Mouse (Mus musculus): ENCODE results near the gene Pdcd1lg2.

DNA sequence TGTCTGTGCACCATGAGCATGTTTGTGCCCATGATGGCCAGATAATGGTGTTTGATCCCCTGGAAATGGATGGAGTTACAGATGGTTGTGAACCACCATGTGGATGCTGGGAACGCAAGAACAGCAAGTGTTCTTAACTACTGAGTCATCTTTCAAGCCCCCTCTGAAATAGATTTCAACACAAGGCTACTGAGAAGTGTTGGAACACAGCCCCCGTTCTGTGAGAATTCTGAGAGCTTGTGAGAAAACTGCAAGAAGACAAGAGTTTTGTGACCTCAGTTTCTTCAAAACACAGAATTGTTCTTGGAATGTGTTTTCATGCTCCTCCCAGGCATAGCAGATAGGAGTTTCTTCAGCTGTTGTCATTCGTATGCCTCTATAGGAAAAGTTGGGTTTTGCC, 104.7 kb downstream of the Pdcd1lg2 start:
- TF ChIP-seq CTCF (IDR thresholded peaks at IDR 0.05; ENCODE audit: borderline replicate concordance, insufficient read depth, low read depth, low read length) (no peak), POLR2A (IDR thresholded peaks at IDR 0.05; ENCODE audit: borderline replicate concordance, insufficient read depth, low read length) (no peak)
